Mouse (Mus musculus) gastrocnemius, adult 2 months (tissue): ENCODE data around the gene Agr3. TPM values are rescaled to one million over a fixed set of nuclear protein-coding genes. Genes with fewer than 3 reads are reported as not detected.

Experiments
- DNase-seq: peaks from one replicate; pipeline ENCODE4 v3.0.0; 2022
- H3K27ac ChIP-seq: fragments of 200-600 bp; 2 replicates; pipeline ENCODE4 v1.8.1; 2022; ENCODE audit warnings: mild to moderate bottlenecking
- H3K4me3 ChIP-seq: fragments of 200-600 bp; 2 replicates; pipeline ENCODE4 v1.8.1; 2022; ENCODE audit warnings: mild to moderate bottlenecking, moderate library complexity
- CTCF ChIP-seq: fragments of 200-600 bp; IDR thresholded peaks from 2 replicates; pipeline ENCODE4 v1.8.1; 2022; ENCODE audit warnings: antibody characterized with exemption, mild to moderate bottlenecking, moderate library complexity
- intact Hi-C: fragments of 180-260 bp; cut with DNase I; formaldehyde crosslinking; loops from one replicate; pipeline ENCODE4 v1.15.1; 2025
- long read RNA-seq, 2 experiments: library from polyadenylated mRNA; stranded (forward); transcript quantifications; one replicate each; pipeline ENCODE4 v2.0.0; 2021
- total RNA-seq, 2 experiments: library from RNA; stranded (reverse); gene quantifications; 2 replicates each; pipeline ENCODE4 v1.2.3; 2021

The Agr3 gene
- not detected for total RNA-seq
- long read RNA-seq, experiment 1 = 0 reads
- long read RNA-seq, experiment 2 = 0 reads

- TF ChIP-seq CTCF = no peak
- Histone ChIP-seq H3K27ac (no peak within 1 kb of the TSS), H3K4me3 (no peak within 1 kb of the TSS)
- DNase-seq = no peak
- intact Hi-C loops = no loop called here
Measured at GRCm38 (mm10) chr12:35925402-35925801, at the start of gene Agr3. Agr3 (plus strand) TSS chr12:35925620.

- intact Hi-C loops = no loop called here
- DNase-seq = peak; percentile 26
- Histone ChIP-seq H3K27ac (no peak overlapping the region), H3K4me3 (no peak overlapping the region)
- peak; percentile 55 for TF ChIP-seq CTCF
Measured at GRCm38 (mm10) chr12:35884892-35885558, 40.4 kb upstream of the Agr3 start.

- intact Hi-C loops = no loop called here
- H3K4me3 ChIP-seq = no peak overlapping the region
- H3K27ac ChIP-seq = no peak overlapping the region
- TF ChIP-seq CTCF = no peak
- DNase-seq = no peak
Measured at GRCm38 (mm10) chr12:35889383-35889782, 36.0 kb upstream of the Agr3 start.

- Histone ChIP-seq H3K27ac (no peak overlapping the region), H3K4me3 (no peak overlapping the region)
- intact Hi-C loops = loop anchor here (10.0 kb wide), 2 partner anchors 324 to 784 kb away; no protein-coding TSS in a partner anchor
- no peak for TF ChIP-seq CTCF
- DNase-seq = no peak
Measured at GRCm38 (mm10) chr12:35890756-35891155, 34.7 kb upstream of the Agr3 start.

- intact Hi-C loops = loop anchor here (10.0 kb wide), 2 partner anchors 320 to 780 kb away; no protein-coding TSS in a partner anchor
- DNase-seq = no peak
- TF ChIP-seq CTCF = no peak
- H3K4me3 ChIP-seq = no peak overlapping the region
- no peak overlapping the region for H3K27ac ChIP-seq
Measured at GRCm38 (mm10) chr12:35894304-35894900, 31.0 kb upstream of the Agr3 start.

- intact Hi-C loops = loop anchor here (1.0 to 10.0 kb wide), 5 partner anchors 61 to 779 kb away; no protein-coding TSS in a partner anchor
- peak; percentile 78 for TF ChIP-seq CTCF
- peak overlapping the region; percentile 10; the same call in 1 of the 2 replicates for H3K27ac ChIP-seq
- H3K4me3 ChIP-seq = peak overlapping the region; percentile 70
- peak; percentile 58 for DNase-seq
Measured at GRCm38 (mm10) chr12:35895875-35896763, 29.3 kb upstream of the Agr3 start.

- intact Hi-C loops = loop anchor here (1.0 to 10.0 kb wide), 5 partner anchors 60 to 778 kb away; no protein-coding TSS in a partner anchor
- TF ChIP-seq CTCF = no peak
- peak overlapping the region; percentile 70 for H3K4me3 ChIP-seq
- no peak for DNase-seq
- H3K27ac ChIP-seq = peak overlapping the region; percentile 10; the same call in 1 of the 2 replicates
Measured at GRCm38 (mm10) chr12:35896764-35897282, 28.6 kb upstream of the Agr3 start.

- no peak for DNase-seq
- Histone ChIP-seq H3K4me3 (no peak overlapping the region), H3K27ac (no peak overlapping the region)
- no peak for TF ChIP-seq CTCF
- intact Hi-C loops = no loop called here
Measured at GRCm38 (mm10) chr12:35910632-35911031, 14.8 kb upstream of the Agr3 start.

GRCm38 (mm10) chr12:35915813-35916212, 9.6 kb upstream of the Agr3 start:
- H3K27ac ChIP-seq = no peak overlapping the region
- no peak for TF ChIP-seq CTCF
- intact Hi-C loops = no loop called here
- no peak overlapping the region for H3K4me3 ChIP-seq
- DNase-seq = no peak

- no peak for DNase-seq
- no peak overlapping the region for H3K4me3 ChIP-seq
- no peak for TF ChIP-seq CTCF
- intact Hi-C loops = no loop called here
- H3K27ac ChIP-seq = no peak overlapping the region
Measured at GRCm38 (mm10) chr12:35916467-35916866, 9.0 kb upstream of the Agr3 start.

GRCm38 (mm10) chr12:35918031-35918430, 7.4 kb upstream of the Agr3 start:
- no peak for DNase-seq
- intact Hi-C loops = no loop called here
- Histone ChIP-seq H3K4me3 (no peak overlapping the region), H3K27ac (no peak overlapping the region)
- no peak for TF ChIP-seq CTCF

- no peak for TF ChIP-seq CTCF
- Histone ChIP-seq H3K27ac (no peak overlapping the region), H3K4me3 (no peak overlapping the region)
- intact Hi-C loops = no loop called here
- DNase-seq = no peak
Measured at GRCm38 (mm10) chr12:35927804-35928203, 2.4 kb downstream of the Agr3 start.
